Mouse (Mus musculus): Measurements from ENCODE around the gene Ak2. TPM values are rescaled to one million over a fixed set of nuclear protein-coding genes. Genes with fewer than 3 reads are reported as not detected.
A peak's percentile ranks its signal among the peaks of the same experiment; 100 is the strongest.

Ak2 gene
- total and polyA plus RNA-seq, 3 experiments: 330 to 366 TPM; not detected in 1

- TF ChIP-seq CHD1 (IDR thresholded peaks at IDR 0.05; ENCODE audit: low read depth, low read length) (no peak), USF1 (IDR thresholded peaks at IDR 0.05; ENCODE audit: low read depth, low read length) (no peak), MEF2A (IDR thresholded peaks at IDR 0.05; ENCODE audit: extremely low read depth, insufficient replicate concordance, low read depth, low read length, poor library complexity, severe bottlenecking) (no peak), MAFK (IDR thresholded peaks at IDR 0.05; ENCODE audit: borderline replicate concordance, low read depth, low read length) (no peak), ZC3H11A (IDR thresholded peaks at IDR 0.05; ENCODE audit: low read depth, low read length) (no peak), EP300 (IDR thresholded peaks at IDR 0.05; ENCODE audit: low read depth in 1 of 2, low read length in 2 of 2) (no peak; a peak in 1 of 4 replicates), ZKSCAN1 (IDR thresholded peaks at IDR 0.05; ENCODE audit: low read depth, low read length) (no peak), ZNF384 (IDR thresholded peaks at IDR 0.05; ENCODE audit: low read depth, low read length) (no peak), CTCF (IDR thresholded peaks at IDR 0.05 in 2 of 3, conservative IDR thresholded peaks at IDR 0.05 in 1 of 3; ENCODE audit: control insufficient read depth in 1 of 3, insufficient read depth in 1 of 3, low read depth in 2 of 3, low read length in 3 of 3, poor library complexity in 1 of 3, severe bottlenecking in 1 of 3) (no peak), MAZ (IDR thresholded peaks at IDR 0.05; ENCODE audit: low read depth, low read length) (peak; percentile 43; the same call in 1 of the 2 replicates), ZMIZ1 (IDR thresholded peaks at IDR 0.05; ENCODE audit: low read depth, low read length) (no peak), KAT2A (conservative IDR thresholded peaks at IDR 0.05; ENCODE audit: low read depth, low read length) (no peak), GABPA (IDR thresholded peaks at IDR 0.05; ENCODE audit: low read depth, low read length) (no peak), HCFC1 (IDR thresholded peaks at IDR 0.05; ENCODE audit: low read depth, low read length) (no peak), TBP (IDR thresholded peaks at IDR 0.05; ENCODE audit: low read depth, low read length) (no peak), USF2 (IDR thresholded peaks at IDR 0.05; ENCODE audit: borderline replicate concordance in 1 of 2, insufficient read depth in 1 of 2, low read depth in 1 of 2, low read length in 2 of 2) (no peak)
Observed at GRCm38 (mm10) chr4:129032963-129033951, 41.5 kb downstream of the Ak2 start (continued).

- H3K4me1 ChIP-seq (ENCODE audit: control insufficient read depth in 1 of 2, insufficient read depth in 2 of 2, low read length in 2 of 2): peaks cover 4 to 31% of the 10 kb centered on the region in 2 experiments
- TF ChIP-seq KAT2A (conservative IDR thresholded peaks at IDR 0.05; ENCODE audit: low read depth, low read length) (no peak), E2F4 (IDR thresholded peaks at IDR 0.05; ENCODE audit: borderline replicate concordance, low read depth, low read length) (no peak), RCOR1 (IDR thresholded peaks at IDR 0.05; ENCODE audit: low read depth, low read length) (no peak), ZNF384 (IDR thresholded peaks at IDR 0.05; ENCODE audit: low read depth, low read length) (no peak), CHD1 (IDR thresholded peaks at IDR 0.05; ENCODE audit: low read depth, low read length) (no peak), ZKSCAN1 (IDR thresholded peaks at IDR 0.05; ENCODE audit: low read depth, low read length) (no peak), TAL1 (IDR thresholded peaks at IDR 0.05; ENCODE audit: low read length) (no peak), TBP (IDR thresholded peaks at IDR 0.05; ENCODE audit: low read depth, low read length) (no peak), NRF1 (IDR thresholded peaks at IDR 0.05; ENCODE audit: insufficient read depth, low read depth, low read length, poor library complexity, severe bottlenecking) (no peak), EP300 (IDR thresholded peaks at IDR 0.05; ENCODE audit: low read depth in 1 of 2, low read length in 2 of 2) (no peak), TCF12 (IDR thresholded peaks at IDR 0.05; ENCODE audit: low read depth, low read length) (no peak), MYB (IDR thresholded peaks at IDR 0.05; ENCODE audit: low read depth, low read length) (no peak), POLR2AphosphoS2 (IDR thresholded peaks at IDR 0.05; ENCODE audit: low read length) (no peak), USF1 (IDR thresholded peaks at IDR 0.05; ENCODE audit: low read depth, low read length) (no peak), BHLHE40 (IDR thresholded peaks at IDR 0.05; ENCODE audit: borderline replicate concordance, low read depth, low read length) (no peak), MEF2A (IDR thresholded peaks at IDR 0.05; ENCODE audit: extremely low read depth, insufficient replicate concordance, low read depth, low read length, poor library complexity, severe bottlenecking) (no peak), GABPA (IDR thresholded peaks at IDR 0.05; ENCODE audit: low read depth, low read length) (no peak), RAD21 (IDR thresholded peaks at IDR 0.05; ENCODE audit: low read depth, low read length) (no peak), ELF1 (IDR thresholded peaks at IDR 0.05; ENCODE audit: low read depth, low read length) (no peak), JUND (IDR thresholded peaks at IDR 0.05; ENCODE audit: low read depth, low read length) (no peak)
- H3K27ac ChIP-seq (ENCODE audit: control insufficient read depth, low read depth, low read length): no peak overlapping the region
Observed at GRCm38 (mm10) chr4:129034224-129034623, 42.5 kb downstream of the Ak2 start.

More at GRCm38 (mm10) chr4:129034224-129034623, 42.5 kb downstream of the Ak2 start:
- Histone ChIP-seq H3K27me3 (ENCODE audit: control insufficient read depth in 1 of 2, insufficient read depth in 2 of 2, low read length in 2 of 2) (peaks cover 0 to 2% of the 10 kb centered on the region in 2 experiments; a peak in 2 of 4 replicates), H3K9me3 (replicated peaks; ENCODE audit: insufficient read depth, low read length) (no peaks in the 10 kb centered on the region), H3K36me3 (ENCODE audit: control insufficient read depth in 1 of 2, insufficient read depth in 2 of 2, low read length in 2 of 2) (peaks cover 0 to 17% of the 10 kb centered on the region in 2 experiments; a peak in 2 of 4 replicates), H3K4me3 (ENCODE audit: control insufficient read depth in 1 of 2, insufficient read depth in 1 of 2, low read depth in 2 of 2, low read length in 2 of 2) (no peak overlapping the region), H3K9ac (ENCODE audit: control insufficient read depth, low read depth, low read length, poor library complexity, severe bottlenecking) (no peak overlapping the region), H3K79me2 (ENCODE audit: control insufficient read depth, insufficient read depth, low read length, poor library complexity) (no peaks in the 10 kb centered on the region)
- DNase-seq (ENCODE audit: low read depth, low spot score): no peak

Measured in MEL (cell line).